Mouse (Mus musculus): Measurements from ENCODE around the gene Rpl21. TPM values are rescaled to one million over a fixed set of nuclear protein-coding genes. Genes with fewer than 3 reads are reported as not detected.

Gene Rpl21
- polyA plus RNA-seq, 1 experiment from 2014 or later, result 487 TPM

Other genes with a start within 250 kb of the Rpl21 start
- gene Gpr12, start 247.7 kb upstream of the Rpl21 start, polyA plus RNA-seq (2014; fragmentation: Nextera tagmentation; extraction: Ambion mirVana), result 1.2 and 1.7 TPM in 2 replicates
- gene Usp12, start 37.9 kb upstream of the Rpl21 start, polyA plus RNA-seq (2014; fragmentation: Nextera tagmentation; extraction: Ambion mirVana), result 12.9 and 13.8 TPM in 2 replicates
- 23.0 and 25.0 TPM in 2 replicates for gene Rasl11a, start 12.2 kb downstream of the Rpl21 start, polyA plus RNA-seq (2014; fragmentation: Nextera tagmentation; extraction: Ambion mirVana)
- gene Gtf3a, start 115.8 kb downstream of the Rpl21 start, polyA plus RNA-seq (2014; fragmentation: Nextera tagmentation; extraction: Ambion mirVana), result 94.7 and 101 TPM in 2 replicates
- 27.7 and 29.5 TPM in 2 replicates for gene Mtif3, start 130.9 kb downstream of the Rpl21 start, polyA plus RNA-seq (2014; fragmentation: Nextera tagmentation; extraction: Ambion mirVana)
- gene Lnx2, start 243.7 kb downstream of the Rpl21 start, polyA plus RNA-seq (2014; fragmentation: Nextera tagmentation; extraction: Ambion mirVana), result 9.8 and 10.5 TPM in 2 replicates
- 106 and 113 TPM in 2 replicates for gene Polr1d, start 244.2 kb downstream of the Rpl21 start, polyA plus RNA-seq (2014; fragmentation: Nextera tagmentation; extraction: Ambion mirVana)

Data from neural tube, embryonic 11.5 days (tissue).